Mouse (Mus musculus) brain, adult 2 months (tissue): ENCODE results near the gene Tph1.
"Not testable (repeated sequence)": the region's sequence is repeated elsewhere in the genome, so short reads cannot be mapped to it uniquely, and the experiment has no call there.

Source experiments
- DNase-seq: peaks from one replicate; pipeline ENCODE4 v3.0.0; 2011; ENCODE audit warnings: low read depth, low spot score

Tph1 gene

GRCm38 (mm10) chr7:46672160-46672672 lies at the start of gene Tph1:
Gene Tph1, minus strand, starts transcription at chr7:46672537.
- DNase-seq: no peak

GRCm38 (mm10) chr7:46720460-46720859 lies 48.1 kb upstream of the Tph1 start:
- DNase-seq: peak; percentile 80

GRCm38 (mm10) chr7:46719526-46719925 lies 47.2 kb upstream of the Tph1 start:
- DNase-seq: peak; percentile 65

DNA sequence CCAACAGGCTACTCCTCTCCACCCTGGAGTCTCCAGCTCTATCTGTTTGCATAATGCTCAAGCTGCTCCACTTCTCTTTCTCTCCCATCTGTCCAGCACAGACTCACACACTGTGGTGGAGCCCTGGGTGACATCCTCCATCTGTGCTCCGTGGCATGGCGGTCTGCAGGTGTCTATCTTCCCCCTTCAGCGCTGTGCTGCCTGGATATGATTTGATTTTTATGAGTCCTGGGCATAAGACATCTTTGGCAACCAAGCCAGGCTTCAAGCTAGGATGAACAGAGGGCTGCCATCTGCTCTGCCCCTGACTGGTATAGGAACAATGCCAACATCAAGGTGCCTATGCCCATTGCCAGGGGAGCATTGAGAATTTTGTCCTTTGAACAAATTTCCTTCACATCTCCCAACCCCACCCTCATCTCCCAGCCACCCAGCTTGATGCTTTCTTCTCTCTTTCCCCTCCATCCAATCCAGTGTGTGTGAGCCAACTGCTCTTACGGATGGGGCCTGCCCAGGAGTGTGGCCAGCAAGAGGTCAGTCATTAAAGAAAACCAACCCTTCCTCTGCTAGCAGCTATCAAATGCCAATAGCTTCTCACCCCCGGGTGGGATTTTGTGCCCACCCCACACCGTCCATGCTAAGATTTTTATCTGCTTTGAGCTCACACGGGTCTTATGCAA lies 46.4 kb upstream of the Tph1 start:
- peak; percentile 99 for DNase-seq

GRCm38 (mm10) chr7:46716897-46717296 lies 44.6 kb upstream of the Tph1 start:
- DNase-seq: peak; percentile 80

GRCm38 (mm10) chr7:46715600-46715999 lies 43.3 kb upstream of the Tph1 start, which contains the start of gene Saa3:
Gene Saa3, minus strand, starts transcription at chr7:46715700.
- DNase-seq: no peak

GRCm38 (mm10) chr7:46714518-46714917 lies 42.2 kb upstream of the Tph1 start:
- peak; percentile 82 for DNase-seq

GRCm38 (mm10) chr7:46712250-46712649 lies 39.9 kb upstream of the Tph1 start:
- DNase-seq: no peak

DNA sequence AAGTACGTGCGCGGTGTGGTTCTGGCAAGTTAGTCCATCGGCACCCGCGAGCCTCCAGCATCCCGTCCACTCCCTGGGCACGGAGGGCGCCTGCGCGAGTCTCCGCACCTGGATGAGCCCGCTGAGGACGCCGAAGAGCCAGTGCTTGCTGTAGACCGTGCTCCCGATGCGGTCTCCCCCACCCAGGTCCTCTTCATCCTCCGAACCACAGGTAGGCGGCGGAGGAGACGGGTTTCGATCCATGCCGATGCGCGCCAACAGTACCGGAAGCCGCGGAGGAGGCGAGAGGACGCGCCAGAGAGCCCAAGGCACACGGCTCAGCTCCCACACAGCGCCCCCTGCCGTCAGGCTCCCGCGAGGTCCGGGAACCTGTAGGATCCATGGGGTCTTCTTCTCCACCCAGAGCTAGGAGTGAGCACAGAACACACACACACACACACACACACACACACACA lies 38.1 kb upstream of the Tph1 start, which contains the start of gene Saal1:
TSS of gene Saal1 (minus strand) at position 291 of the 455 bp plus-strand sequence.
- DNase-seq: peak; percentile 95

GRCm38 (mm10) chr7:46700521-46701025 lies 28.2 kb upstream of the Tph1 start:
- DNase-seq: peak; percentile 37

DNA sequence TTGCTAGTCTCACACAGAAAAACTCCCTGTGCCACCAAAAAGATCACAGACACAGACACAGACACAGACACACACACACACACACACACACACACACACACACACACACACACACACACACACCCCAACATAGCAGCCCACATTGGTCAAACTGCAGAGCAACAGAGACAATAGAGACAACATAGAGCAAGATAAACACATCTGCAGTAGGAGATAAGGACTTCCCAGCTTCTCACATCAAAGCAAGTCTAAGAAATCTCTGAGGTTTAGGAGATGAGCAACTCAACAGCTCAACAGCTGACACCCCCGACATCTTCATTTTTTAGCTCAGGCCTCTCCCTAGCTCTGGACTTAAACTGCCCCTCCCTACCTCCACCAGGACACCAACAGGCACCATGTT lies 24.4 kb upstream of the Tph1 start:
- no peak for DNase-seq

DNA sequence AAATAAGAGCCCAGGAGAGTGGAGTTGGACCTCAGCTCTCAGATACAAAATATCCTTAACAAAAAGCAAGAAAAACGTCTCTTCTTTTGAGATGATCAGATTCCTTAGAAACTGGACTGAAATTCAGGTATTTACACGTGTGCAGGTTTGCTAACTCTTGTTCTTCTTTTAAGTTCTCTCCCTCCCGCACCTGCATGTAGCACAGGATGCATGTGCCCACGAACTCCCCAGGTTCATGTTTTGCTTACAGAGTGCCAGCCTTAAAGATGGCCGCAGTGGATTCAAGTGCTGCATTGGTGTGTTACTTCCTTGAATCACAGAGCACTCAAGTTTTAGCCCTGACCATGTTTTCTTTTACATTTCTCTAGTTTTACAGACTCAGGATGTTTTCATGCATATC lies 14.5 kb upstream of the Tph1 start:
- no peak for DNase-seq

GRCm38 (mm10) chr7:46680732-46681131 lies 8.4 kb upstream of the Tph1 start:
- no peak for DNase-seq

GRCm38 (mm10) chr7:46679044-46679443 lies 6.7 kb upstream of the Tph1 start:
- not testable (repeated sequence) for DNase-seq

DNA sequence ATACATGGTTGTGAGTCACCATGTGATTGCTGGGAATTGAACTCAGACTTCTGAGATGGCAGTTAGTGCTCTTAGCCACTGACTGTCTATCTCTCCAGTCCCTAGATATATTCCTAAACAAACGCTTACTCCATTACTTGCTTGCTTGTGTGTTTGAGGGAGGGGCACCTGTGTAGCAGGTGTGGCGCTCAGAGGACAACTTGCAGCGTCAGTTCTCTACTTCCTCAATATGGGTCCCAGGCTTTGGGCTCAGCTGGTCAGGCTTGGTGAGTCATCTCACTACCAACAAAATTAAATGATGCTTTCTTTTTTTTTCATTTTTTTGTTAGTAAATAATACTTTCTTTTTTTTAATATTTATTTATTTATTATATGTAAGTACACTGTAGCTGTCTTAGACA lies 6.1 kb upstream of the Tph1 start:
- DNase-seq: no peak

DNA sequence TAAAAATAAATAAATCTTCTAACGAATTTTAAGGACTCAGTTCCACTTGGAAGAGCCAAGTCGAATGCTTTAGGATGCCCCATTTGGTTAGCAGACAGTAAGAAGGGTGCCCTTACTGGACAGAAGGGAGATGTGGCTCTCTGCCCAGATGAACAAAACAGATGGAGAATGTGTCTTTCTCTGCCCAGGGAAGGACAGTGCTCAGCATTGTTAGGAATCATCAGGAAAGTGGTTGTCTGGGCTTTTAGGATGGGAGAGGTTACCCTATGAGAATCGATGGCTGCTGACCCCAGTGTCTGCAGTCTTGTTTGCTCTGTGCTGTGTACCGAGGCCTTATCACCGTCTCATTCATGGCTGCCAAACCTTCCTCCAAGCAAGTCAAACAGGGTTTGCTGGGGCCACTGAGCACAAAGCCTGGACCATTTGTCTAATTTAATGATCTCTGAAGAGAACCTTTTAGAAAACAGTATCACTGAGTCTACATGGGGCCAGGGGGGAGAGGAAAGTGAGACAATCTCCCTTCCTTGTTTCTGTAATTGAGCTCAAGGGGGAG lies 4.5 kb upstream of the Tph1 start:
- DNase-seq: peak; percentile 96

DNA sequence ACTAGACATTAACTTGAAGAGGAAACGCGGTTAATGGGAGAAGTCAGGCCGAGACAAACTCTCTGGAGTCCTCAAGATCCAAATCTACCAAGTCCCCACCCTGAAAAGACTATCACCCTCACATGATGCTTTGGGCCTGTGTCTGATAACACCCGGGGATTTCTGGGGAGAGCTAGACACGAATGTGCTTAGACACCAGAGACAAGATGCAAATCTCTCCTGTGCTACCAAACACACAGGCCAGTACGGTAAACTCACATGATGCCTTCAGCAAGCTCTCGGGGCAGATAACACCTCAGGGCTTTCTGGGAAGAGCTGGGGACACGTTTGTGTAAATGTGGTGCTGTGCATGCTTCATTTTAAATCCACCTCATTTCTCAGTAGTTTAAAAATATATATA lies 3.5 kb upstream of the Tph1 start:
- DNase-seq: no peak

GRCm38 (mm10) chr7:46675061-46675460 lies 2.7 kb upstream of the Tph1 start:
- DNase-seq: peak; percentile 37

DNA sequence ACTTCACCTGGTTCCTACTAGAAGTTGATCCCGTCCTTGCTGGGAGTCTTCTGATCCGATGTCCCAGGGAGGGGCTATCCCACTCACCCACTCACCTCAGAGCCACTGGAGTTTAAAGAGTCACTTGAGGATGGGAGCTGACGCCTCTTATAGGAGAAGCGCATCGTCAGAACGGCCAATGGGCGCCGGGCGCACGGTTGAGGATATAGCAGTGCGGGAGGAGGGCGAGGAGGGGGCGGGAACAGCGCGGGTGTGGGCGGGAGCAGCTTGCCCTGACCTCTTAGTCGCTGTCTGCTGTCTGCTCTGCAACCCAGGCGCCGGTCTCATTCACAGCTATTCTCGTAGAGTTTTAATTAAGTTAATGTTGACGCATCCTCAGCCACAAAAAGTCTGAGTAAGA lies 5.1 kb downstream of the Tph1 start:
- peak; percentile 40 for DNase-seq

GRCm38 (mm10) chr7:46665236-46665635 lies 7.1 kb downstream of the Tph1 start:
- peak; percentile 61 for DNase-seq

DNA sequence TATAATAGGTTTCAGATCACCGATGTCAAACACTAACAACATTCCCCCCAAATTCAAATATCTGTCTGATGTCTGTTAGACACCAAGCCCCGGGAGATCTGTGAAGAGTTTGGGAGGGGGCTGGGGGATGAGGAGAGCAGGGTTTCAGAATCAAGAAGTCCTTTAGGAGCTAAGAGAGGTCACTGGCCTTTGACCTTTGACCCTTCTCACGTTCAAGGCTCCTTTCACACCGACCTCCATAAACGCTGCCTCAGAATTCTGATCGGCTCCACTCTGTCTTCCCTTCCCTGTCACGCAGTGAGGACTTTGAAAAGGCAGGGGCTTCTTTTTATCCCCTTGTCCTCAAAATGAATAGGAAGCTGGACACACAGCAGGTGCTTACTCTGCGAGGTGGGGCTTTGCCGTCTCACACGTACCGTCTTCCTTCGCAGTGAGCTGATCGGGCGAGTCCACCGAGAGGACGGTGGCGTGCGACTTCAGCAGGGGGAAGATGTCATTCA lies 10.7 kb downstream of the Tph1 start:
- no peak for DNase-seq

DNA sequence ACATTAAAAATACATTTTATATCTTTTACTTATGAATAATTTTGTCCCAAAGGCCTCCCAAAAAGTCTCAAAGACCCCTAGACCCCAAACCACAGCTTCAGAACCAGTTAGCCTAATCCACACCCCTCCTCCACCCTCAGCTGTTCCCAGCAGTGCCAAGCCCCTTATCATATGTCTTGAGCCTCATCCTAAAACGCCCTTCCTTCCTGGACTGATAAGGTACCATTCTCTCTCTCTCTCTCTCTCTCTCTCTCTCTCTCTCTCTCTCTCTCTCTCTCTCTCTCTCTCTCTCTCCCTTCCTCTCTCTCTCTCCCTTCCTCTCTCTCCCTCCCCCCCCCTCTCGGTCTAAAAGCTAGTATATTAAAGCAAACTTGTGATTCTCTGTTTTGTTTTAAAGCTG lies 20.1 kb downstream of the Tph1 start:
- no peak for DNase-seq

GRCm38 (mm10) chr7:46650231-46650630 lies 22.1 kb downstream of the Tph1 start:
- DNase-seq: not testable (repeated sequence)
